Mouse (Mus musculus): ENCODE data around the gene Bcl2l11. TPM values are rescaled to one million over a fixed set of nuclear protein-coding genes. Genes with fewer than 3 reads are reported as not detected.
"Not testable (repeated sequence)": the region's sequence is repeated elsewhere in the genome, so short reads cannot be mapped to it uniquely, and the experiment has no call there.

Gene Bcl2l11
- total RNA-seq (2021): 10 to 100 TPM in 1 of 2 experiments, 1 to 10 TPM in 1; 8.9 to 11.3 TPM
- long read RNA-seq, full-length matches to known transcripts: 1 of 1 reads
- long read RNA-seq, partial matches to known transcripts: 0 of 1 reads
- long read RNA-seq, other reads (novel, unspliced or antisense): 0 of 1 reads

DNA sequence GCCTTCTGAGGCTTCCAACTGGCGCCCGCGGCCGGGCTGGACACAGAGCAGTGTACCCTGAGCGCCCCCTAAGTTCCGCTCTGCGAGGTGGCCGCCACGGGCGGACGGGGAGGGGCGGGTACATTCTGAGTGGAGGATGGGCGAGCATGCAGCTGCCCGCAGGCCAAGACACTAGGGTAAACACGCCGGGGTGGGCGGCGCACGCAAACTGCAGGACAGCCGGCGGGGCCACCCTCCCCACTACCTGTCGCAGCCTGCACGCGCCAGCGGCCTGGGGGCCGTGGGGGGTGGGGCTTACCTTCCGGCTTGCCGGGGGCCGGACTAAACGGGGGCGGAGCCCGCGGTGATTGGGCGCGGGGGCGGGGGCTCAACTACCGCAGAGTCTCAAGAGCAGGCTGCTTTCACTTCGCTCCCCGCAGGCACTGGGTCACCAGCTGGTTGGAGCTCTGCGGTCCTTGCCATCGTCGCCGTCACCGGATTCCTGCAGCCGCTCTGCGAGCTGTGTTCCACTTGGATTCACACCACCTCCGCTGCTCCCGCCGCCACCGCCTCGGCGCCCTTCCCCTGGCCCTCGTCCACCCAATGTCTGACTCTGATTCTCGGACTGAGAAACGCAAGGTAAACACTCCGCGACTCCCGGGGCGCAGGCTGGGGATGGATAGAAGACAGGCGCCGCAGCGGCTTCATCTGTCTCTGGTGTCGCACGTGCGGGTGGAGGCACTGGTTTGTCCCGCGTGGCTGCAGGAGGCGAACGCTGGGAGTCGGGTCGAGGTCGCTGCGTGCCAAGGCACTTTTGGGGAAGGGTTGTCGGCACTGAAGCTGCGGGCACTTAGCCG is at the start of gene Bcl2l11:
Gene Bcl2l11, plus strand, starts transcription at position 404 of the 836 bp plus-strand sequence.
- peak; percentile 88 to 93 for DNase-seq (ENCODE audit: low spot score in 2 of 2)

GRCm38 (mm10) chr2:128076936-128077335 is 48.9 kb upstream of the Bcl2l11 start:
- no peak for DNase-seq (ENCODE audit: low spot score in 2 of 2)

DNA sequence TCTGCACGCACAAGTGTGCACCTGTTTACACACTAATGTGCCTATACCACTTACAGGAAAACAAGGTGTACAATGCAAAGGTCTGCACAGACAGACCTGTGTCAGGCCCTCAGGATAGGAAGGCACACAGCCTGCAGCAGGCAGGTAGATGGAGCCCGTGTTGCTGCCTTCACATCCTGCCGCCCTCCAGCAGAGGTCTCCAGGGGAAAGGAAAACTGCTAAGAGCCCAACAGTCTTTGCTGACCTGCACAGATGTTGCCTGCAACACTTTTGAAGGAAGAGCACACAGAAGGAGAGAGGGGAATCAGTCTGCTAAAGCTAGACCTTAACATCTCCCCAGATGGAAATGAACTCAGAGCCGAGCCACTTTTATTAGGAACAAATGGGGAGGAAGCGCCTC is 47.0 kb upstream of the Bcl2l11 start:
- peak in 1 of 2 experiments; percentile 31 for DNase-seq (ENCODE audit: low spot score in 2 of 2)

DNA sequence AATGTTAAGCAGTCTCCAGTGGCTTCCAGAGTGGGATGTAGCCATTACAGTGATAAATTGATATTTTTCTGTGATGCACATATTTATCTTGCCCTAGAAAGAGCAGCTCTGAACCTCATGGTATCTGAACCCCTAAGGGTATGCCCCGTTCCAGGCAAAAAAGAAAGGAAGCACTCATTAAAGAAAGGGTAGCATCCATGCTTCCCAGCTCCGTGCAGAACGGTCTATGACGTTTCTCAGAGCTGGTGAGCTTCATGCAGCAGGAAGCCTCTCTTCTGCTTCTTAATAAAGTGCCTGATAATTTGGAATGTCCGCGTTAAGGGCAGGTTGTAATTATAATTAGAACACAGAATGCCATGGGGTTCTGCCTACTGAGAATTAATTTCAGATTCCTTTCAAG is 46.5 kb upstream of the Bcl2l11 start:
- DNase-seq (ENCODE audit: low spot score in 2 of 2): no peak

DNA sequence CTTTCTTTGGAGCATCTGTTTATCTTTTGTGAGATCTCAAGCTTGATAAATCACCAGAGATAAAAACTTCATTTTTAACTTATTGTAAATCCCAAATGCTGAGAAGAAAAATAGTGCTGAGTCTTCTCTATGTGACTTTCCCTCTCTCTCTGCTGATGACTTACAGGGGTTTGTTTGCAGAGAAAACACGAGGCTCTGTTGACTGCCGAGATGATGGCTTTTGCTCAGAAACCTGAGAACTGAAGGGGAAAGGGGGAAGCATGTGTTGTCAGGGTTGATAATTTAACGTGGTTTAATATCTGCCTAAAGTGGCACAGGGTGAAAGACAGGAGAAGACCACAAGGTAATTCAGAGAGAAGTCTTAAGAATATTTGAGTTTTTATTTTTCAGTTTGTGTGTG is 42.0 kb upstream of the Bcl2l11 start:
- no peak for DNase-seq (ENCODE audit: low spot score in 2 of 2)

DNA sequence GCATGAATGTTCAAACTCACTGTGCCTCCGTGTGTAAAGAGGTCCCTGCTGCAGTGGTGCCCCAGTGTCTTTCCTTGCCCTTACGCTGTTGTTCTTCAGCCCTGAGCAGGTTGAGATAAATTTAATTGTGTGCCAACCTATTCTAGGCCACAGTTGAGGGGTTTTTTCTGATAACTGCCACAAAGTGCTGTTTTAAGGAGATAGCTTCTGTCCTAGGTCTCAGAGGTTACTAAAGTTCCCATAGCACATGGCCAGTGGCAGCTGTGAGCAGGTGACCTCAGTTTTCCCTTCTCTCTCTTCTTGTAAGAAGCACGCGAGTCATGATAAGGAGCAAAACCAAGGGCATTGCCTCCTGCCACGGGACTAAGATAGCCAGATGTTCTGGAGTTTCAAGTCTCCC is 41.2 kb upstream of the Bcl2l11 start:
- DNase-seq (ENCODE audit: low spot score in 2 of 2): no peak

DNA sequence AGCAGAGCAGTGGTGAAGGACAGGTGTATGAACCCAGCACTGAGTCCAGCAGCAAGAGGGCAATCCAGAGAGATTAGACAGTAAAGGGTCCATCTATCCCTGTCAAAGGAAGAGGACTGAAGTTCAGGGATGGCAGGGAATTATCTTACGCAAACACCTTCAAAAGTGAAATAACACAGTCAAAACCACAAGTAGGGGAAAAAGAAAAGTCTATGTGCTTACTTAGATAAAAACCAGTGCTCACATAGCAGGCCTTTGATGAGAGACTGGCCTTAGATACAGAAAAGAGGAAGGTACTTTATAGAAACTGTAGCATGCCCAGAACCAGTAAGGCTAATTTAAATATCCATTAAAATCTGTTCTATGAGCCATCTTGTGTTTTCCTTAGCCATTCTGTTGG is 40.4 kb upstream of the Bcl2l11 start:
- DNase-seq (ENCODE audit: low spot score in 2 of 2): no peak

DNA sequence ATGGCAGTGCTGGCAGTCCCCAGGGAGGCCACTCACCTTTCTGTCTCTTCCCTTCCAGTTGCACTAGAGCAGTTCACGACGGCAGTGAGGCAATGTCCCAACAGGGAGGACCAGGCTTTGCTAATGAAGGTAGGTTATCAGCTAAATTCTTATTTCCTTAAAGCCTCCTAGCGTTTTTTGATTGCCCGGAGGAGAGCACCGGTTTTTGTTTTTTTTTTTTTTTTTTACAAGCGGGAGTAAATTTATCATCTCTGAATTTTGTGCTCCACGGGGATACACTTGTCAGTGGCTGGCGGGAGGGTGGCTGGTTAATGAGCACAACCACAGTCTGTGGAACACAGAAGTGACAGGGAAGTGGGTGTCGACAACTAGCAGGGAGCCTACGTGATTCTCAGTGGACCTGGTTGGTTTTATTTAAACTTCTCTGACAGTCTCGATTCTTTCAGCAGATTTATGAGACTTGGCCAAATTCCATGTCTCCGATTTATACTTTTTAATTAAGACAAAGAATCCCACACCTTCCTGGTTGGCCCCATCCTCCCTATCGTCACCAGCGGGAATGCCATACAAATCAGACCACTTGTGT is 39.4 kb upstream of the Bcl2l11 start:
- DNase-seq (ENCODE audit: low spot score in 2 of 2): no peak

DNA sequence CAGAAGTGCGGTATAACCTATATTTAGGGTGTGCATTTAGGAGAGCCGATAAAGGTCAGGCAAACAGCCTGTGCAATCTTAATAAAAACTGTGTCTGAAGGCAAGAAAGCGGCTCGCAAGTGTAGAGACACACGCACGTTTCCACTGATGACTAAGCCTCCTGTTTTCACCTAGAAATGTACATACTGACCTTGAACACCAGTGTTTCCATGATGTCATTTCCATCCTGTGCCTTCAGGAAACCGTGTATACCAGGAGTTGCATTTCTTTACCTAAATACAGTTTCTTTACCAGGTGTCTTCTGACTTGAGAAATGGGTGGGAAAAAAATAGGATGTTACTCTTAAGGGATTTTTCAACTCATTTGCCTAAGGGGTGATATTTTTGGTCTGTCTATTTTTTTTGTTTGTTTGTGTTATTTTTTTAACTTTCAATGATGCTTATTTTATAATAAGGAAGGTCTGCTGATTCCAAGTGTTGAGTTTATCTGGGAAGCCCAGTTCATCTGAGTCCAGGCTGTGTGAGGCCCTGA is 38.8 kb upstream of the Bcl2l11 start:
- DNase-seq (ENCODE audit: low spot score in 2 of 2): no peak

DNA sequence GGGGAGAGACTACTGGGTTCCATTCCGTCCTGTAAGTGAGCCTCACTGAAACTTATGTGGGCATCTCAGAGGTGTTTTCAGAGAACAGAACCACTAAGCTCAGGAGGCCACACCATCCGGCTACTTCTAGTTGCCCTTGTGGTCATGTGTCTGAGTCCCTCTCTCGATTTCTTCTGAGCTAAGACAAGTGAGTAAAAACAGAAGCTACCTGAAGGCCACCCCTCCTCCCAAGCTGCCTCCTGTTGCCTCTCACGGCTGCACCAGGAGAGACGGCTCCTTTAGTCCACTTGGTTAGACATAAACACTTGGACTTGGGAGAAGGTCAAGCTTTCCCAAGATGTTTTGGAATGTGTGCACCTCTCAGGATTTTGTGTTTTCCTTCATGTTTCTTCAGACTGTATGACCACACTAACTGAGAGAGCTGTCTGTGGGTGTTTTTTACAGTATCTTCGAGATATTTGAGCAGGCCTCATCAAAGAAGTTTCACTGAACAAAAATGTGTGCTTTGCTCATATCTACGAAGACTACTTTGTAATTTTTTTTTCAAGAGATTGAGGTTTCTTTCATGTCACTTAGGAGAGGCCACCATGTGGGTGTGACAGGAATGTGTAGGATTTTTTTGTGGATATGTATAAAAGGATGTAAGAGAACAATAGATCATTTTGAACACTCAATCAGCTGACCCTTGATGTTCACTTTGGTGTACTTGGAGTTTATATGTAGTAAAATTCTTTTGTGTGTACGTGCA is 37.9 kb upstream of the Bcl2l11 start:
- DNase-seq (ENCODE audit: low spot score in 2 of 2): no peak

- no peak for DNase-seq (ENCODE audit: low spot score in 2 of 2)
Observed at GRCm38 (mm10) chr2:128090283-128090885, 35.5 kb upstream of the Bcl2l11 start.

- no peak for DNase-seq (ENCODE audit: low spot score in 2 of 2)
Observed at GRCm38 (mm10) chr2:128091431-128092369, 34.1 kb upstream of the Bcl2l11 start.

- no peak for DNase-seq (ENCODE audit: low spot score in 2 of 2)
Observed at GRCm38 (mm10) chr2:128092451-128092850, 33.4 kb upstream of the Bcl2l11 start.

DNA sequence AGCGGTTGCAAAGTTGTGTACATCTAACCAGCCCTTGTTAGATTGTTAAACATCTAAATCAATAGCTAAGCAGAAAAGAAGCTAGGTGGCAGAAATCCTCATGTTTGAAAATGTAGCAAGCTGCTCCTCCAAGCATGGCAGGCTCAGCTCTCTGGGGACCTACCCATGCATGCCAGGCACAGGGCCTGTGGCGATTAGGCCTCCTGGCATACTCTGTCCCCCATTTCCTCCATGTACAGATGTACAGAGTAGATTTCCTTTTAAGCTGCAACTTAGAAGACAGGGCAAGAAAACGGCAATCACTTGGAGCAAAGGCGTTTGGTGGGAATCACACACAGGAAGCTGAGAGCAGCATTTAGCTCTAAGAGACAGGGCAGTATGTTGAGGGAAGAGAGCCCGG is 31.6 kb upstream of the Bcl2l11 start:
- no peak for DNase-seq (ENCODE audit: low spot score in 2 of 2)

DNA sequence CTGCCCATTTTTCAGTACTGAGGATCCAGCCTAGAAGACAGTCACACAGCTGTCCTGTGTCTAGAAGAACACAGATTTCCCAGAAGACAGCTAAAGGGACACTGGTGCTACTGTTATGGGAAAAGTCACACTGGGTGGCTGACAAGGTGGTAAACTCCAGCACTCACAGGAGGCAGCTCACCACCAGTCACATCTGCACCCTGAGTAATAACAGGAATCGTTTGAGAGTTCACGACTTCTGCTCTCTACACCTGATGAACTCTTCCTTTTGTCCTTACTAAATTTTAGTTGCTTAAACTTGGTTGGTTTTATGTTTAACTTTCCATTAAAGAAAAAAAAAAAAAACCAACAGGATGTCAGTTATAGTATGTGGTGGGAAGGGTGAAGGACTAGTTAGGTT is 31.2 kb upstream of the Bcl2l11 start:
- no peak for DNase-seq (ENCODE audit: low spot score in 2 of 2)

DNA sequence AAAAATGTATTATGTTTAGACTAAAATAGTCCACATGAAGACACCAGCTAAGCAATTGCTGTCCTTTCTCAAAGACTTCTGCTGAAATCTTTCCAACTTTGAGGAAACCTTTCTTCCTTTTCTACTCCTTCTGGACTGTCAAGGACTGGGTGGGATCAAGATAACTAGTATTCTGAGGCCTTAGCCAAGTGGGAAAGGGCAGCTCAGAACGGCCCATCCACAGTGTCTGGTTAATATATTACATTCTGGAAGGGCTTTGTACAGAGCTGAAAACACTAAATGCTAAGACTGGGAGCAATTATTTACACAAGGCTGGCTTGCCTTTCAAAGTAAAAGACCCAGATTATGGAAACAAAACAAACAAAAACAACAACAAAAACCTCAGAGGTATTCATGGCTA is 30.6 kb upstream of the Bcl2l11 start:
- no peak for DNase-seq (ENCODE audit: low spot score in 2 of 2)

DNA sequence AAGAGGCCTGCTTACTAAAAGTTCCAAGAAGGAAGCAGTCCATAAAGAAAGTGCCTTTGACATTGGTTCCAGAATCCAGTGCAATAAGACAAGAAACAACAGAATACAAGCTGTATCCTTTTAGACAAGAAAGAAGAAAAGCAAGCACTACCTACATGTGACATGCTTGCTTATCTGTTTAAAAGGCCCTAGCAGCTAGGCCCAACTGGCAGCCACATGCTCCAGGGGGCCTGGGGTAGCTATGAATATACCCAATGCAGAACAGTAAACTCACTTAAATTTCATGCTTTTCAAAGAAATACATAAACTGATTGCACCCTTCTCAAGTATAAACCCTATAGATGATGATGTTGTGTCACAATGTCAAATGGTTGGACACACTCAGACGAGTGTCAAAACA is 29.8 kb upstream of the Bcl2l11 start:
- DNase-seq (ENCODE audit: low spot score in 2 of 2): no peak

GRCm38 (mm10) chr2:128098118-128098517 is 27.7 kb upstream of the Bcl2l11 start:
- DNase-seq (ENCODE audit: low spot score in 2 of 2): not testable (repeated sequence)

DNA sequence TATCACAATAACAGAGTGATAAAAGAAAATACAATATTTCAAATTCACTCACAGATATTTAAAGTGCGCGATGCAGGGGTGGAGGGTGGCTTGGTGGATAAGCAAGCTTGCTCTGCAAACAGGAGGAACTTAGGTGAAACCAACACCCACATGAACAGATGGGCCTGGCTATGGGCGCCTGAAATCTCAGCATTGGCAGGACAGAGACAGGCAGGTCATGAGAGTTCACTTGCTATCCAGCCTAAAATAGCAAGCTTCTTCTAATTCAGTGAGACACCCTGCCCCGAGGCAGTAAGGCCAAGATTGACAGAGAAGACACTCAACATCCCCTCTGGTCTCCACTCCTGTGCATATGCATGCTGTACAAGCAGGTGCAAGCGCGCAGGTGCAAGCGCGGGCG is 23.8 kb upstream of the Bcl2l11 start:
- no peak for DNase-seq (ENCODE audit: low spot score in 2 of 2)

DNA sequence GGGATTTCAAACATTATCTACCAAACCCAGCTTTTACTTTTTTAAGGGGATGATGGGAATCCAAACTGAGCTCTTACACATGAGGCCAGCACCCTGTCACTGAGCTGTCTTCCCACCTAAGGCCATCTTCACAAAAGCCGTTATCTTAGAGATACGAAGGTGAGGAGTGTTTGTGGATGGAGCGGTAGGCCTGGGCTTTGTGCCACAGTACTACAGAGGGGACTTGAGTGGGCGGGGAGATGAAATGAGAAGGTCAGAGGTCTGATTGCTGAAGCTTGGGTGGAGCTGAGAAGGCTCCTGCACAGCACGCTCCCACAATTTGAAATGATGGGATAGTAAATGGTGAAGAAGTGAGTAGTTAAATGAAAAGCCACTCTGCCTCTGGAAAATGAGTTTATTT is 21.0 kb upstream of the Bcl2l11 start:
- no peak for DNase-seq (ENCODE audit: low spot score in 2 of 2)

All from layer of hippocampus, postnatal 10 days (tissue).